Mouse (Mus musculus) left cerebral cortex, postnatal 14 days (tissue): ENCODE data around the gene Lyrm9. TPM values are rescaled to one million over a fixed set of nuclear protein-coding genes. Genes with fewer than 3 reads are reported as not detected.
A peak's percentile ranks its signal among the peaks of the same experiment; 100 is the strongest.

ENCODE experiments used
- DNase-seq, 2 experiments: peaks; one replicate each; pipeline ENCODE4 v3.0.0; 2021 to 2022; ENCODE audit warnings: low spot score in 2 of 2, mixed read lengths in 1 of 2
- intact Hi-C: fragments of 180-260 bp; cut with DNase I; formaldehyde crosslinking; loops from one replicate; pipeline ENCODE4 v1.15.1; 2025
- total RNA-seq, 2 experiments: library from RNA; stranded (reverse); gene quantifications; 2 replicates each; pipeline ENCODE4 v1.2.3; 2021

Gene Lyrm9
- total RNA-seq, 2 experiments from 2014 or later = 29.3 to 29.4 TPM

GRCm38 (mm10) chr11:78887102-78887971 lies 61.0 kb downstream of the Lyrm9 start:
- intact Hi-C loops = no loop called here
- peak; percentile 85 to 96 for DNase-seq

DNA sequence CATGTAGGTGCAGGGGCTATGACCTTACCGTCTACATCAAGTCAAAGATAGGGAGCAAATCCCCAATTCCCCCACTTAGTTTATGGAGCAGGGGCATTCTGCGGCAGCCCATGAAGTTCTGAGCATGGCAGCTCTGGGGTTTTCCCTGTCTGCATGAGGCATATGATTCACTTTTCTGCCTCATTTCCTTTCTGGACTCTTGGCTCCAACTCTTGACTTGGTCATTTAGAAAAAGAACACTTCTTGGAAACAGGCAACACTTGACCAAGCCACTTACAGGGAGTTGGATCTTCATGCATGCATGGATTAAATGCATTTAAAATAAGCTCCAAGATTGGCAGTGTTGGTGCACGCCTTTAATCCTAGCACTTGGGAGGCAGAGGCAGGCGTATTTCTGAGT lies 62.8 kb downstream of the Lyrm9 start:
- intact Hi-C loops = no loop called here
- DNase-seq = no peak

Other genes starting within 250 kb of the Lyrm9 start
- 10 to 100 TPM; 80.9 to 91.1 TPM for gene Nlk, start 129.2 kb upstream of the Lyrm9 start, total RNA-seq
- 10 to 100 TPM; 18.2 to 20.0 TPM for gene Ccnq, start 74.9 kb upstream of the Lyrm9 start, total RNA-seq
- gene Nos2, start 94.2 kb downstream of the Lyrm9 start, total RNA-seq = 1 to 10 TPM; 1.1 to 1.3 TPM
- 1 to 10 TPM; 6.5 to 7.5 TPM for gene Lgals9, start 158.4 kb downstream of the Lyrm9 start, total RNA-seq